Mouse (Mus musculus) inflammation-experienced regulatory T-cells, adult 6 months (primary cell): ENCODE data around the gene Shh. TPM values are rescaled to one million over a fixed set of nuclear protein-coding genes. Genes with fewer than 3 reads are reported as not detected.

Experiments used
- ATAC-seq: one replicate; pipeline ENCODE4 v1.8.0; 2017
- polyA plus RNA-seq, 3 experiments: library from polyadenylated mRNA; unstranded; fragments of 100-300 nt; shearing (Covaris generic); gene quantifications; one replicate each; pipeline ENCODE4 v1.2.1; 2017

Gene Shh
- polyA plus RNA-seq = not detected

GRCm38 (mm10) chr5:28466760-28467306, at the start of gene Shh:
Shh (minus strand) TSS chr5:28467256.
- no peak for ATAC-seq

GRCm38 (mm10) chr5:28500792-28501439, 33.9 kb upstream of the Shh start:
- no peak for ATAC-seq

GRCm38 (mm10) chr5:28498846-28499245, 31.8 kb upstream of the Shh start:
- ATAC-seq = no peak

- ATAC-seq = no peak
Measured at GRCm38 (mm10) chr5:28495712-28496650, 28.9 kb upstream of the Shh start.

GRCm38 (mm10) chr5:28493550-28493949, 26.5 kb upstream of the Shh start:
- ATAC-seq = no peak

GRCm38 (mm10) chr5:28482991-28483390, 15.9 kb upstream of the Shh start:
- ATAC-seq = no peak

- no peak for ATAC-seq
Measured at GRCm38 (mm10) chr5:28481730-28482129, 14.7 kb upstream of the Shh start.

GRCm38 (mm10) chr5:28476389-28477379, 9.6 kb upstream of the Shh start:
- ATAC-seq = no peak

GRCm38 (mm10) chr5:28473556-28473955, 6.5 kb upstream of the Shh start:
- no peak for ATAC-seq

GRCm38 (mm10) chr5:28469525-28470202, 2.6 kb upstream of the Shh start:
- no peak for ATAC-seq

GRCm38 (mm10) chr5:28466351-28466750, 705 bp downstream of the Shh start:
- ATAC-seq = no peak

GRCm38 (mm10) chr5:28465526-28465925, 1.5 kb downstream of the Shh start:
- ATAC-seq = no peak

GRCm38 (mm10) chr5:28465099-28465406, 2.0 kb downstream of the Shh start:
- ATAC-seq = no peak

GRCm38 (mm10) chr5:28464361-28465098, 2.5 kb downstream of the Shh start:
- no peak for ATAC-seq

- ATAC-seq = no peak
Measured at GRCm38 (mm10) chr5:28463656-28464055, 3.4 kb downstream of the Shh start.

GRCm38 (mm10) chr5:28462741-28463590, 4.1 kb downstream of the Shh start:
- no peak for ATAC-seq

GRCm38 (mm10) chr5:28461376-28461775, 5.7 kb downstream of the Shh start:
- no peak for ATAC-seq

- no peak for ATAC-seq
Measured at GRCm38 (mm10) chr5:28460556-28461350, 6.3 kb downstream of the Shh start.
